Mouse (Mus musculus) small intestine, adult 2 months (tissue): ENCODE data around the gene 4921539E11Rik. TPM values are rescaled to one million over a fixed set of nuclear protein-coding genes. Genes with fewer than 3 reads are reported as not detected.

Experiments
- H3K27ac ChIP-seq: fragments of 200-500 bp; 2 replicates; pipeline ENCODE4 v1.5.1; 2012; ENCODE audit warnings: low read depth, low read length, control low read depth, inconsistent platforms; ENCODE audit not compliant: insufficient read depth
- H3K27me3 ChIP-seq: fragments of 200-500 bp; 2 replicates; pipeline ENCODE4 v1.6.1; 2012; ENCODE audit warnings: mild to moderate bottlenecking, moderate library complexity, low read length, inconsistent platforms; ENCODE audit not compliant: control insufficient read depth, insufficient read depth
- H3K36me3 ChIP-seq: fragments of 200-500 bp; 2 replicates; pipeline ENCODE4 v1.6.1; 2012; ENCODE audit warnings: mild to moderate bottlenecking, low read length, control low read depth, inconsistent platforms; ENCODE audit not compliant: control insufficient read depth, insufficient read depth
- H3K4me1 ChIP-seq: fragments of 200-500 bp; 2 replicates; pipeline ENCODE4 v1.6.1; 2012; ENCODE audit warnings: low read length, inconsistent platforms, mixed read lengths; ENCODE audit not compliant: control insufficient read depth, insufficient read depth, insufficient read length
- H3K4me3 ChIP-seq: fragments of 200-500 bp; 2 replicates; pipeline ENCODE4 v1.5.1; 2012; ENCODE audit warnings: low read depth, mild to moderate bottlenecking, control low read depth, inconsistent platforms, low read length, moderate library complexity
- CTCF ChIP-seq: fragments of 200-500 bp; IDR thresholded peaks from 2 replicates; pipeline ENCODE4 v1.5.1; 2012; ENCODE audit warnings: low read depth, mild to moderate bottlenecking, control low read depth, inconsistent platforms, low read length, moderate library complexity, mixed read lengths; ENCODE audit not compliant: insufficient replicate concordance, insufficient read length; ENCODE audit errors: extremely low read depth
- POLR2A ChIP-seq: fragments of 200-500 bp; IDR thresholded peaks from 2 replicates; pipeline ENCODE4 v1.6.1; 2012; ENCODE audit warnings: low read depth, mild to moderate bottlenecking, control low read depth, inconsistent platforms, low read length, moderate library complexity
- WGBS: fragments of 180-500 bp; shearing (Covaris S2); methylation state at CpG from one replicate; pipeline ENCODE4 v1.1.7; 2018; 5-methylcytosine and 5-hydroxymethylcytosine counted together
- polyA plus RNA-seq: library from polyadenylated mRNA; depleted of rRNA; stranded (reverse); fragments of >200 nt; gene quantifications from 2 replicates; pipeline ENCODE4 v1.2.3, GENCODE M21; 2012

Gene 4921539E11Rik
- polyA plus RNA-seq, 1 experiment: not detected

DNA sequence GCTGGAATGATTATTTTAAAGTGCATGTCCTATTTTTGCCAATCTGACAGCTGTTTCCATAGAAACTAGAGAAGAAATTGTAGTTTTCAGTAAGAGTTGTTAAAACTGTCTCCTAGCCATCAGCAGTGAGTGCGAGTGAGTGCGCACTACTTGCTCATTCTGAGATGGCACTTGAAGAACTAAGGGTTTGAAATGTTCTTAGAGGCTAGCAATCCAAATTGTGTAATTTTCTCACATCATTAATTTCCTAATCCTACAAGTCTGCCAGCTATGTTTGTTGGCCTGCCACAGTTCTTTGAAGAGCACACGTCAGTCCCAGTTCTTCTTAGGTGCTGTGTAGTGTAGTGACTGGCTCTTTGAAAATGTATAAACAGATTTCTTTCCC, 23.9 kb upstream of the 4921539E11Rik start:
- no peaks in the 10 kb centered on the region; the same call in 1 of the 2 replicates for H3K27me3 ChIP-seq
- no peak overlapping the region for H3K4me3 ChIP-seq
- peaks cover 5% of the 10 kb centered on the region for H3K36me3 ChIP-seq
- 64% methylated on average over 3 of the region's 3 CpGs for WGBS
- H3K27ac ChIP-seq: no peak overlapping the region
- TF ChIP-seq POLR2A: no peak
- no peak for TF ChIP-seq CTCF
- H3K4me1 ChIP-seq: no peaks in the 10 kb centered on the region

DNA sequence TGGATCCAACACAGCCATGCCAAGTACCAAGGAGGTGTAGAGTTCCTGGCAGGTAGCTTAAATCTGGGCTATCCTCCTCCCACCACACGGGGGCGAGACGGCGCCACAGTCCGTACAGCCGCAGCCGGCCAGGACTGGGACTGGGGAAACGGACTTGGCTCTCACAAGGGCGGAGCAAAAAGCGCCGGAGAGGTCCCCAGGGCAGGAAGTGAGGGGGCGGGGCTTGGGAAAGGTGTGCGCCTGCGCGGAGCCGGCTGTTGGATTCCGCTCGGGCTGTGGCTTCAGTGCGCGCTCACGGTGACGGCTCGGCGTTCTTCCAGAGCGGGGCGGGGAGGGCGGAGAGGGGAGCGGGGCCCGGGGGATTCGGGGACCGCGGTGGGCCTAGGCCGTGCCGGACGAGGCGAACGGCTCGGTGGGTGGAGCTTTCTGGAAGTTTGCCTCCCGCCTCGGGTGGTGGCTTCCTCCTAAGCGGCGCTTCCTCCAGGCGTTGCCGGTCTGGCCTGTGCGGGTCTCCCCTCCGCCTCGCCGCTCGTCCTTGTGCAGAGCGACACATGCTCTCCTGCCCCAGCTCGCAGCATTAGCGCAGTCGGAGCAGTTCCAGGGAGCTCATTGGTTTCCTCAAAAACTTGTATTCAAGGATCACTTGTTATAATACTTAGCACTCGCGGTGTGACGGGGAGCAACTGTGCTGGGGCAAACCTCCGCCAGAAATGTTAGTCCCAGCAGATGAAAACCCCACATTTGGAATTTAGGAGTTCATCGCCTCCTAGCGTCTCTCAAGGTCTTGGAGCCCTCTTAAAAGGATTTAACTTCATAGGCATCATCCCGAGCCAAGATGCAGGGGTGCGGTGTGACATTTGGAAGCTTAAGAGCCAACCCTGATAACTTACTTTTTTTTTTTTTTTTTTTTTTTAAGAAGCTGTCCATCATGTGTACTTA, 23.2 kb upstream of the 4921539E11Rik start, which contains the start of gene Oma1:
Oma1 (plus strand) TSS at position 226 of the 939 bp plus-strand sequence.
- TF ChIP-seq CTCF: peak; percentile 88
- TF ChIP-seq POLR2A: peak; percentile 56; the same call in 1 of the 2 replicates
- peak within 1 kb of the TSS; percentile 86 for H3K27ac ChIP-seq
- WGBS: under 1% methylated on average over 61 of the region's 61 CpGs

DNA sequence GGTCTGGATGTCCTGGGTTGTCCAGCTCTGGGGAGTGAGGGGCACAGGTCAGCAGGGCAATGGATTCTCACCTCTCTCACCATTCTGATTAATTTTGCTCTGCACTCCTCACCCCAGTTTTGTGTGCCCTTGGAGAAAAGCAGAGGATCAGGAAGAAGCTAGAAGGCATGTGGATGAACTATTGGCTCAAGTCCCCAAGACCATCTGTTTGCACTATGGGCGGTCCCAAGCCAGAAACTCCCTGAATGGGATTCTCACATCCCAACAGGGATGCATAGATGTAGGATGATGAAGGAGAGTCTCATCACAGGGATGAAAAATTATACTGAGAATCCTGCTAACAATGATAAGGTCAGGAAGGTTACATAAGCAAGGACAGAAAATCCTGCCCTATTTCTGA, 13.2 kb upstream of the 4921539E11Rik start:
- Histone ChIP-seq H3K27ac (no peak overlapping the region), H3K4me3 (no peak overlapping the region), H3K36me3 (no peaks in the 10 kb centered on the region), H3K4me1 (no peaks in the 10 kb centered on the region), H3K27me3 (no peaks in the 10 kb centered on the region)
- no peak for TF ChIP-seq POLR2A
- TF ChIP-seq CTCF: no peak
- 78% methylated on average over 1 of the region's 1 CpGs for WGBS

More for the DNA sequence above, 23.2 kb upstream of the 4921539E11Rik start, which contains the start of gene Oma1:
- no peaks in the 10 kb centered on the region; the same call in 1 of the 2 replicates for H3K27me3 ChIP-seq
- H3K36me3 ChIP-seq: peaks cover 1% of the 10 kb centered on the region; the same call in 1 of the 2 replicates
- H3K4me1 ChIP-seq: no peaks in the 10 kb centered on the region
- H3K4me3 ChIP-seq: peak within 1 kb of the TSS; percentile 79

DNA sequence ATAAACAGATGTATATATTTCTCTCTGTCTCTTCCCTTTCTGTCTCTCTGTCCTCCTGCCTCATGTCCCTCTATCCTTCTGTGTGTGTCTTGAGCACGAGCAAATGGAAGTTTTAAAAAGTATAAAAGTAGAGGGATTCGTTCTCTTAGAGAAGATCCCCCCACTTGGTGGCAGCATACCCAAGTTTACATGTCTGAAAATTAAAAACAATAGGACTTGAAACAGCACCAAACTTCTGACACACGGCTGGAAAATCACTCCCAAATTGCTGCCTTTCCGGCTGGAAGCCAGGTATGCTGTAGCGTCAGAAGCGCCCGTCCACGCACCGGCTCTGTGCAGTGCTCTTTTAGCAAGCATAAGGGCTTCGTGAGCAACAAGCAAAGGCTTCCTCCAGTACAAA, 8.7 kb upstream of the 4921539E11Rik start:
- H3K4me3 ChIP-seq: no peak overlapping the region
- TF ChIP-seq POLR2A (no peak), CTCF (no peak)
- H3K36me3 ChIP-seq: no peaks in the 10 kb centered on the region
- H3K27me3 ChIP-seq: no peaks in the 10 kb centered on the region
- 63% methylated on average over 10 of the region's 10 CpGs for WGBS
- H3K4me1 ChIP-seq: no peaks in the 10 kb centered on the region
- H3K27ac ChIP-seq: no peak overlapping the region

DNA sequence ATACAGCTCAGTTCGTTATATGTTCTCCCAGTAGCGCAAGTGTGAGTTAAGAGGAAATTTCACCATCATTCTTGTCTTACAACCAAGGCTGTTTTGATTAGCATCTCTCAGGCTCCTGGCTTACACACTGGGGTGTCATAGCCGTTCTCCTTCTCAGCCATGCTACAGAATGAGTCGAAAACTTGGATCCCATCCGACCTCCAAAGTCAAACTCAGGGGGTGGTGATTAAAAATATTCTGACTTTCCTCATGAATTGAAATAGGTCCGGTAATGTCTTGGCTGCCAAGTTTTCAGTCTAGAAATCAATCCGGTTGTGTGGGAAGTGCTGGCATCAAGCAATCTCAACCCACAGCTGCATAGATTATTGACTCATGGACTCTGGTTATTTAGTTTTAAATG, 2.3 kb downstream of the 4921539E11Rik start:
- no peak overlapping the region for H3K4me3 ChIP-seq
- TF ChIP-seq CTCF (no peak), POLR2A (no peak)
- H3K4me1 ChIP-seq: no peaks in the 10 kb centered on the region
- H3K27me3 ChIP-seq: no peaks in the 10 kb centered on the region
- H3K36me3 ChIP-seq: no peaks in the 10 kb centered on the region
- WGBS: 79% methylated on average over 7 of the region's 7 CpGs
- H3K27ac ChIP-seq: no peak overlapping the region

DNA sequence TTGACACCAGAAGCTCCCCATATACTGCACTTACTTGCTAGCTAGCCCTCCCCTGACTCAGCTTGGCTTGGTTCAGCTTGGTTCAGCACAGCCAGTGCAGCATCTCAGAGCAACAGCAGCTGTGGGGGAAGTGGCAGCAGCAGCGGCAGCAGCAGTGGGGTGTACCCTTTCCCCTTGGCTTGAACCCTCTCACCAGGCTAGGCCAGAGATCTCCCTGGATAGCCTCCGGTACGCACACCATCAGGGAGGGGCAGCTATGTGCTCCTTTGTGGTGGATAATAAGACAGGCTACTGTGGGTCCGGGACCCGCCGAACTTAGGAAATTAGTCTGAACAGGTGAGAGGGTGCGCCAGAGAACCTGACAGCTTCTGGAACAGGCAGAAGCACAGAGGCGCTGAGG, 17.6 kb downstream of the 4921539E11Rik start:
- WGBS: 59% methylated on average over 7 of the region's 8 CpGs
- TF ChIP-seq POLR2A: no peak
- no peak for TF ChIP-seq CTCF

DNA sequence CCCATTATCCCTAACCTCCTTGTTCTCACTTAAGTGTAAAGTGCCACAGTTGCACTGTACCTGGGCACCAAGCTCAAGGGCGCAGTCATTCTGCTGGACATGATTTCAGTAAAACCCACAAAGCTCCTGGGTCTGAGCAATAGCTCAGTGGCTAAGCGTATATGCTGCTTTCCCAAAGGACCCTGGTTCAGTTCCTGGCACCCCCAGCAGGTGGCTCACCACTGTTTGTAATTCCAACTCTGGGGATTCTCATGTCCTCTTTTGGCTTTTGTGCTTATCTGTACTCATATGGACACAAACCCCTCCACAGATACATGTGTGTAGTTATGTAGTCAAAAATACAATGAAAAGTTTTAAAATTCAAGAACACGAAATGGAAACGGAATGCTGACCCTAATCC, 21.3 kb downstream of the 4921539E11Rik start:
- WGBS: 86% methylated on average over 4 of the region's 4 CpGs
- Histone ChIP-seq H3K4me1 (no peaks in the 10 kb centered on the region; the same call in 1 of the 2 replicates), H3K4me3 (no peak overlapping the region), H3K27me3 (no peaks in the 10 kb centered on the region), H3K36me3 (no peaks in the 10 kb centered on the region), H3K27ac (no peak overlapping the region)
- no peak for TF ChIP-seq POLR2A
- peak; percentile 27; the same call in 1 of the 2 replicates for TF ChIP-seq CTCF

More for the DNA sequence above, 17.6 kb downstream of the 4921539E11Rik start:
- Histone ChIP-seq H3K4me3 (no peak overlapping the region), H3K36me3 (no peaks in the 10 kb centered on the region), H3K27ac (no peak overlapping the region), H3K4me1 (no peaks in the 10 kb centered on the region), H3K27me3 (no peaks in the 10 kb centered on the region)
